Mouse (Mus musculus) midbrain, postnatal 0 days (tissue): ENCODE data around the gene Fam90a1a. TPM values are rescaled to one million over a fixed set of nuclear protein-coding genes. Genes with fewer than 3 reads are reported as not detected.
"Not testable (repeated sequence)": the region's sequence is repeated elsewhere in the genome, so short reads cannot be mapped to it uniquely, and the experiment has no call there.

Experiments
- ATAC-seq: fragments of 200-750 bp; cut with Nextera tagmentation; 2 replicates; pipeline ENCODE4 v1.8.0; 2017; ENCODE audit warnings: moderate number of reproducible peaks, mild to moderate bottlenecking, moderate TSS enrichment, moderate library complexity; ENCODE audit not compliant: low FRiP score
- DNase-seq: peaks from one replicate; pipeline ENCODE4 v3.0.0-alpha.2; 2015; ENCODE audit warnings: low spot score
- H3K27ac ChIP-seq: fragments of 300-500 bp; sonication (generic); 2 replicates; pipeline ENCODE4 v1.5.1; 2014; ENCODE audit warnings: low read depth, mild to moderate bottlenecking, low read length, mixed read lengths
- H3K27me3 ChIP-seq: fragments of 300-500 bp; sonication (generic); 2 replicates; pipeline ENCODE4 v1.6.1; 2014; ENCODE audit warnings: low read length, control low read depth, mixed read lengths; ENCODE audit not compliant: insufficient read depth
- H3K36me3 ChIP-seq: fragments of 300-500 bp; sonication (generic); 2 replicates; pipeline ENCODE4 v1.6.1; 2014; ENCODE audit warnings: low read length, control low read depth, mixed read lengths; ENCODE audit not compliant: insufficient read depth
- H3K4me1 ChIP-seq: fragments of 300-500 bp; sonication (generic); 2 replicates; pipeline ENCODE4 v1.6.1; 2014; ENCODE audit warnings: mild to moderate bottlenecking, control low read depth, antibody characterized with exemption, low read length, mixed read lengths; ENCODE audit not compliant: insufficient read depth
- H3K4me2 ChIP-seq: fragments of 300-500 bp; sonication (generic); 2 replicates; pipeline ENCODE4 v1.6.1; 2014; ENCODE audit warnings: low read depth, mild to moderate bottlenecking, low read length, mixed read lengths; ENCODE audit not compliant: poor library complexity, severe bottlenecking
- H3K4me3 ChIP-seq: fragments of 300-500 bp; sonication (generic); 2 replicates; pipeline ENCODE4 v1.5.1; 2014; ENCODE audit warnings: low read depth, mild to moderate bottlenecking, low read length, moderate library complexity
- H3K9ac ChIP-seq: fragments of 300-500 bp; sonication (generic); replicated peaks from 2 replicates; pipeline ENCODE4 v1.6.1; 2014; ENCODE audit warnings: mild to moderate bottlenecking, low read length, moderate library complexity, mixed read lengths; ENCODE audit not compliant: poor library complexity, severe bottlenecking
- H3K9me3 ChIP-seq: fragments of 300-500 bp; sonication (generic); 2 replicates; pipeline ENCODE4 v1.6.1; 2016; ENCODE audit warnings: low read length, control low read depth
- CTCF ChIP-seq: IDR thresholded peaks from 2 replicates; pipeline ENCODE4 v1.5.1; 2016; ENCODE audit warnings: antibody characterized with exemption, mild to moderate bottlenecking
- WGBS: fragments of 180-500 bp; shearing (Covaris S2); extraction: QIAGEN DNeasy Blood & Tissue Kit; methylation state at CpG from one replicate; pipeline ENCODE4 v1.1.7; 2014; 5-methylcytosine and 5-hydroxymethylcytosine counted together
- polyA plus RNA-seq: library from polyadenylated mRNA; unstranded; fragments of >200 nt; fragmentation: Nextera tagmentation; extraction: Ambion mirVana; gene quantifications from 2 replicates; pipeline ENCODE4 v1.2.1, GENCODE M21; 2015
- total RNA-seq: library from RNA; depleted of rRNA; stranded (reverse); fragments of >200 nt; gene quantifications from 2 replicates; pipeline ENCODE4 v1.2.3, GENCODE M21; 2014; rRNA removed

Fam90a1a gene
- total RNA-seq (not detected in 2 replicates), polyA plus RNA-seq (not detected in 2 replicates)

DNA sequence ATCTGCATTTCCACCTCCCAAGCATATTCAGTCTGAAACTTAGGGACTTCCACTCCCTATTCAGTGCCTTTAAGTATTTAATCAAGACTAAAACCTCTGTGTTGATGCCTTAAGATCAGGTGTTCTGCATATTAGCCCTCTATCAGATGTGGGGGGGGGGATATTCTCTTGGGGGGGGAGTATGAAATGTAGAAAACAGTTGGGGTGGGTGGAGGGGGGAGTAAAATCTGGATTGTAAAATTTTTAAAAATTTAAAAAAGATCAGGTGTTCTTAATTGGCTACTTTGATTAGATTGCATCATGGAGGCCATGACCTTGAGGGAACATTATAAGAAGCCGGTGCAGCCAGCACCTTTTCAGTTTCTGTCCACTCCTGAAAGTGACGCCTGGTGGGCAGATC lies at the start of gene Fam90a1a:
Gene Fam90a1a, plus strand, starts transcription at position 301 of the 400 bp plus-strand sequence.
- Histone ChIP-seq H3K36me3 (no peaks in the 10 kb centered on the region), H3K4me3 (no peak within 1 kb of the TSS), H3K9me3 (no peaks in the 10 kb centered on the region), H3K4me2 (no peak within 1 kb of the TSS), H3K4me1 (no peaks in the 10 kb centered on the region), H3K27ac (no peak within 1 kb of the TSS), H3K27me3 (no peaks in the 10 kb centered on the region), H3K9ac (no peak within 1 kb of the TSS)
- DNase-seq = no peak
- WGBS = 88% methylated on average over 2 of the region's 2 CpGs
- no peak for ATAC-seq
- no peak for TF ChIP-seq CTCF

DNA sequence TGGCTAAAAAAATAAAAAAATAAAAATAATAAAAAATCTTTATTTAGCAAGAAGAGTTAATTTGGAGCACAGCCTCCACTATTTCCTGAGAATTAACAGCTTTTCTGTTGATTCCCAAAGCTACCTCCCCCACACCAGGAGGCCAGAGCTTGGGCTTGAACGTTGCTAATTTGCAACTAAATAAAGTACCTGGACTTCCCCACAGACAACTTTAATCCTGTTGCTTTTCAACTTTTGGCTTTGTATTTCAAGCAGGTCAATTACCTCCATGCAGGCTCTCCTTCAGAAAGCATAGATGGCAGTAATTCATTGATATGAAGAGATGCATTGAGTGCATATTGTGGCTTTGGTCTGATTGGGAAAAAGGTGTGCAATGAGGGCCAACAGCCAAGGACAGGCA lies 46.6 kb upstream of the Fam90a1a start:
- H3K9ac ChIP-seq = no peak overlapping the region
- no peak for TF ChIP-seq CTCF
- no peak for ATAC-seq

DNA sequence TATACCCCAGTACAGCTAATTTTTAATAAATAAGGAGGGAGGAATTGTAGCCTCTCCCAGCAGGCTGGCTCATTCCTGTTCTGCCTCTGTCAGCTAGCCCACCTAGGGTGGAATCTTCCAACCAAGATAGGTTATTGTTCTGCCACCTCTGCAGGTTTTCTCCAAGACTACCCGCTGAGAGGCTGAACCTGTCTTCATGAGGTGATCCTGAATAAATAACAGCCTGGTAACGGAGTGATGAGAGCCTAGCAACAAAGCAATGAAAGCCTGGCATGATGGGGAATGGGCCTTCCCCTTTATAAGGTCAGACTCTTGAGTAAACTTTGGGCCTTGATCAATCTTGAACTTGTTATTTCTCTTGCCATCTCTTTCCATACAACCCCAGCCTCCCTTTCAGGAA lies 46.0 kb upstream of the Fam90a1a start:
- no peaks in the 10 kb centered on the region for H3K9me3 ChIP-seq

More for the DNA sequence above, 46.6 kb upstream of the Fam90a1a start:
- WGBS = 3% methylated on average over 1 of the region's 1 CpGs
- Histone ChIP-seq H3K36me3 (no peaks in the 10 kb centered on the region), H3K27ac (no peak overlapping the region), H3K4me3 (no peak overlapping the region), H3K27me3 (no peaks in the 10 kb centered on the region), H3K4me1 (no peaks in the 10 kb centered on the region), H3K9me3 (no peaks in the 10 kb centered on the region), H3K4me2 (no peak overlapping the region)
- no peak for DNase-seq

DNA sequence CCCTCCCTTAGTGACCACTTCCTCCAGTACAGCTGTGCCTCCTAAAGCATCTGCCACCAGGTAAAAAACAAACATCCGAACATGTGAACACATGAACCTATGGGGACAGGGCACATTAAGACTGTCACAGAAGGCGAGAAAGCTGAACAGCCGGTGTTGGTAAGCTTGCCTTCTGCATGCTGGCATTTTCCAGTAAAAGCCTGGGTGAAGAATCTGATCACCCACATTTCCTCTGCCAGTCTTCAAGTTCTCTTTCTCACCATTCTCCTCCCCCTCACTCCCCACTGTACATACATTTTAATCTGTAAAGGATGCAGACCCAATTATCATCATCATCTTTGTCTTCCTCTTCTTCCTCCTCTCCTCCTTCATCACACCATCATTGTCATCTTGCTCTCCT lies 42.9 kb upstream of the Fam90a1a start:
- H3K9me3 ChIP-seq = no peaks in the 10 kb centered on the region
- no peaks in the 10 kb centered on the region for H3K27me3 ChIP-seq
- no peaks in the 10 kb centered on the region for H3K36me3 ChIP-seq
- H3K4me2 ChIP-seq = no peak overlapping the region
- TF ChIP-seq CTCF = no peak
- H3K27ac ChIP-seq = no peak overlapping the region
- ATAC-seq (no peak), DNase-seq (no peak)
- 90% methylated on average over 3 of the region's 3 CpGs for WGBS
- H3K4me3 ChIP-seq = no peak overlapping the region
- H3K4me1 ChIP-seq = no peaks in the 10 kb centered on the region
- no peak overlapping the region for H3K9ac ChIP-seq

More for the DNA sequence above, 46.0 kb upstream of the Fam90a1a start:
- no peak overlapping the region for H3K4me3 ChIP-seq
- no peak overlapping the region for H3K4me2 ChIP-seq
- no peak for ATAC-seq
- H3K27ac ChIP-seq = no peak overlapping the region
- TF ChIP-seq CTCF = no peak
- no peaks in the 10 kb centered on the region for H3K27me3 ChIP-seq
- WGBS = 18% methylated on average over 2 of the region's 2 CpGs
- no peaks in the 10 kb centered on the region for H3K36me3 ChIP-seq
- no peak for DNase-seq
- no peaks in the 10 kb centered on the region for H3K4me1 ChIP-seq
- no peak overlapping the region for H3K9ac ChIP-seq

- not testable (repeated sequence) for H3K36me3 ChIP-seq, H3K4me2 ChIP-seq, H3K4me1 ChIP-seq, H3K4me3 ChIP-seq, H3K27me3 ChIP-seq, H3K9me3 ChIP-seq, ATAC-seq, H3K9ac ChIP-seq, H3K27ac ChIP-seq, DNase-seq
- WGBS = 40% methylated on average over 3 of the region's 3 CpGs
Observed at GRCm38 (mm10) chr8:21930754-21931153, 27.8 kb upstream of the Fam90a1a start.

DNA sequence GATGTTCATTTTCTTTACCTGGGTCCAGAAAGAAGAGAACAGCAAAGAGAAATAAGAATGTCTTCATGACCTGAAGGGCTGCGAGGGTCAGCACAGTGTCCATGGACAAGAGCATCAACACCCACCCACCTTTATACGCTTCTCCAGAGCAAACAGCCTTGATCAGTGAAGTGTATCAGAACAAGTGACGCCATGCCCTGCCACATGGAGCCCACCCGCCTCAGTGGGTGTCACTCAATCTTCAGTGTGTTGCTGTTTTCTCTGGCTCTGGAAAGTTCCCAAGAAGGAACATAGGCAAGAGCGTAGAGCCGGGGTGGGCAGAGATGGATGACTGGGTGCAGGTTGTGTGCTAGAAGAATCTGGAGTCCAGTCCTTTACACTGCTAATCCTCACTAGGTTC lies 25.9 kb upstream of the Fam90a1a start, which contains the start of gene Defb15:
Gene Defb15, minus strand, starts transcription at position 101 of the 400 bp plus-strand sequence.
- DNase-seq = no peak
- Histone ChIP-seq H3K9me3 (no peaks in the 10 kb centered on the region), H3K27ac (no peak within 1 kb of the TSS), H3K9ac (no peak within 1 kb of the TSS), H3K36me3 (no peaks in the 10 kb centered on the region), H3K4me3 (no peak within 1 kb of the TSS), H3K27me3 (no peaks in the 10 kb centered on the region), H3K4me1 (no peaks in the 10 kb centered on the region), H3K4me2 (no peak within 1 kb of the TSS)
- ATAC-seq = no peak
- TF ChIP-seq CTCF = no peak
- WGBS = 88% methylated on average over 6 of the region's 6 CpGs

- H3K4me1 ChIP-seq, ATAC-seq, H3K9me3 ChIP-seq, H3K9ac ChIP-seq, H3K27me3 ChIP-seq, H3K36me3 ChIP-seq, DNase-seq, H3K4me2 ChIP-seq, H3K4me3 ChIP-seq, H3K27ac ChIP-seq: not testable (repeated sequence)
- 85% methylated on average over 4 of the region's 4 CpGs for WGBS
Observed at GRCm38 (mm10) chr8:21938052-21938451, 20.5 kb upstream of the Fam90a1a start, which contains the start of gene Defb35. Defb35 (plus strand) TSS chr8:21938352.
